Mouse (Mus musculus) myocyte (in vitro differentiated cells): ENCODE results near the gene Fam205c.
"Not testable (repeated sequence)": the region's sequence is repeated elsewhere in the genome, so short reads cannot be mapped to it uniquely, and the experiment has no call there.

ENCODE experiments used
- CEBPB ChIP-seq: IDR thresholded peaks from 2 replicates; pipeline ENCODE4 v1.6.1; 2011; ENCODE audit warnings: mild to moderate bottlenecking, moderate library complexity; ENCODE audit not compliant: poor library complexity, insufficient read depth, severe bottlenecking
- E2F4 ChIP-seq: IDR thresholded peaks from one replicate; pipeline ENCODE4 v1.6.1; 2011; ENCODE audit warnings: mild to moderate bottlenecking, control low read depth, moderate library complexity; ENCODE audit not compliant: insufficient read depth
- MAX ChIP-seq: IDR thresholded peaks from one replicate; pipeline ENCODE4 v1.6.1; 2011; ENCODE audit warnings: low read depth, mild to moderate bottlenecking, control low read depth
- MYOG ChIP-seq, 3 experiments: IDR thresholded peaks; one replicate each; pipeline ENCODE4 v1.6.1; 2011; ENCODE audit warnings: control low read depth in 2 of 3, low read depth in 2 of 3, mild to moderate bottlenecking in 2 of 3; ENCODE audit not compliant: insufficient read length in 2 of 3, control insufficient read depth in 1 of 3, insufficient read depth in 1 of 3
- POLR2A ChIP-seq: IDR thresholded peaks from one replicate; pipeline ENCODE4 v1.6.1; 2011; ENCODE audit warnings: low read depth, mild to moderate bottlenecking, control low read depth, moderate library complexity; ENCODE audit not compliant: insufficient read length
- POLR2AphosphoS2 ChIP-seq: IDR thresholded peaks from one replicate; pipeline ENCODE4 v1.6.1; 2011; ENCODE audit warnings: low read depth, control low read depth; ENCODE audit not compliant: insufficient read length
- TCF12 ChIP-seq: IDR thresholded peaks from one replicate; pipeline ENCODE4 v1.6.1; 2011; ENCODE audit warnings: mild to moderate bottlenecking, control low read depth; ENCODE audit not compliant: poor library complexity, insufficient read depth, severe bottlenecking
- TCF3 ChIP-seq: IDR thresholded peaks from one replicate; pipeline ENCODE4 v1.6.1; 2011; ENCODE audit warnings: low read depth, control low read depth; ENCODE audit not compliant: insufficient read length
- USF1 ChIP-seq: IDR thresholded peaks from one replicate; pipeline ENCODE4 v1.6.1; 2011; ENCODE audit warnings: low read depth, mild to moderate bottlenecking, control low read depth, moderate library complexity

DNA sequence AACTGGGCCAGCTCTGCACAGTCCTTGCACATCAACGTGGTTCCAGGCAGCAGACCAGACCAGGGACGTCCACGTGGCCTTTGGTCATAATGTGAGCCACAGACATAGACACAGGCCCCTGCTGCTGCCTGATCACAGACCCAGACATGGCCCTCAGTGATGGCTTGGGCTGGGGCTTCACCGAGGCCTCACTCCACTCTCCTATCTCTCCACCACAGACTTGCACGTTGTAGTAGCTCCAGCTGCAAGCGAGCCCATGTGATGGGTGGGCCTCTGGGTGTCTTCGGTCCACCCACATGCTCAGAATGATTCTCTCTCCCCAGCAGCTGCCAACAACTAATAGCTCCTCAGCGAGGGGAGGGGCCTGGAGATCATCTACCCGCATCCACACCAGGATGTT lies 13.6 kb downstream of the Fam205c start:
- TF ChIP-seq POLR2A; MAX; TCF12; E2F4; MYOG (IDR thresholded peaks at IDR 0.05; ENCODE audit: control insufficient read depth in 1 of 3, insufficient read depth in 1 of 3, insufficient read length in 2 of 3, low read depth in 2 of 3); TCF3; POLR2AphosphoS2; USF1; CEBPB: not testable (repeated sequence)
